In the genomic region with DNA sequence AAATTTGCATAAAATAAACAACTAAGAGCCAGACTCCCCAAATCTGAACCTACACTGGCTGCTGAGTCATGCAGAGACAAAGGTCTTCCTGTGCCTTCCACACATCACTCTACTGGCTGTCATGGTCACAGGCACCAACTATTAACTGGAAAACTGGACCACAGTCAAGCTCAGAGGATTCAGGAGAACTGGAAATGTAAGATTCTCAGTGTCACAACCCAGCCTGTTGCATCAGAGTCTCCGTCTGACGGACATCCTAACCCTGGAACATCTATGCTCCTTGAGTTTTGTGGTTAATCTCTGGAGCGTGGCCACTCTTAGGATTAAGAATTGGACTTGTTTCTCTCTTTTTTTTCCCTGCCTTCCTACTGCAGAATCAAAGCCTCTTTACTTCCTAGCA, we compare ENCODE assay signal across 27 mouse cellular contexts. TPM values are rescaled to one million over a fixed set of nuclear protein-coding genes. Genes with fewer than 3 reads are reported as not detected.
A peak's percentile ranks its signal among the peaks of the same experiment; 100 is the strongest.
DNase-seq lines count a peak whose midpoint lies in the region; ATAC-seq lines count a peak whose summit lies in the region.
"Had no signal": no experiment of that assay in that cellular context is flagged by ENCODE, and none has a peak within 500 bp of the region (broad histone marks: within the 10 kb centered on the region; RNA-seq: fewer than 3 reads in every experiment).

No protein-coding gene starts in this region.

- no peak overlapping the region for H3K9ac ChIP-seq in kidney, embryonic 16.5 days (replicated peaks; ENCODE audit: low read length)
- H3K9ac ChIP-seq: embryonic facial prominence, embryonic 12.5 days; heart, embryonic 12.5 days; hindbrain, embryonic 13.5 days; liver, embryonic 12.5 days; liver, postnatal 0 days; midbrain, embryonic 13.5 days had no signal

- 0 out of 2 replicates have a peak, but pooled peaks cover 3% of the 10 kb centered on the region for H3K9me3 ChIP-seq in kidney, embryonic 16.5 days (ENCODE audit: low read length)
- H3K9me3 ChIP-seq: embryonic facial prominence, embryonic 12.5 days; forebrain, embryonic 10.5 days; G1E; heart, embryonic 12.5 days; hindbrain, embryonic 13.5 days; liver, embryonic 12.5 days; midbrain, embryonic 13.5 days had no signal

- H3K27me3 ChIP-seq in kidney, embryonic 16.5 days (ENCODE audit: insufficient read depth, low read length) = no peaks in the 10 kb centered on the region
- H3K27me3 ChIP-seq: embryonic facial prominence, embryonic 12.5 days; heart, embryonic 12.5 days; hindbrain, embryonic 13.5 days; liver, embryonic 12.5 days; midbrain, embryonic 13.5 days had no signal

- ATAC-seq in kidney, embryonic 16.5 days (ENCODE audit: low FRiP score, low TSS enrichment) = no peak
- ATAC-seq: forebrain, embryonic 16.5 days; liver, embryonic 12.5 days; liver, postnatal 0 days; midbrain, embryonic 13.5 days had no signal

- 53% methylated on average over 3 of the region's 3 CpGs for WGBS in kidney, embryonic 16.5 days

- no peaks in the 10 kb centered on the region for H3K36me3 ChIP-seq in kidney, embryonic 16.5 days (ENCODE audit: insufficient read depth, low read length)
- H3K36me3 ChIP-seq: embryonic facial prominence, embryonic 12.5 days; hindbrain, embryonic 13.5 days had no signal

- no peak overlapping the region for H3K4me2 ChIP-seq in kidney, embryonic 16.5 days (replicated peaks; ENCODE audit: low read depth, low read length)
- H3K4me2 ChIP-seq: embryonic facial prominence, embryonic 12.5 days; heart, embryonic 12.5 days; hindbrain, embryonic 13.5 days; liver, embryonic 12.5 days; midbrain, embryonic 13.5 days had no signal

- peaks cover 11% of the 10 kb centered on the region for H3K4me1 ChIP-seq in kidney, embryonic 16.5 days (ENCODE audit: insufficient read depth, low read length)

- no peak overlapping the region for H3K27ac ChIP-seq in kidney, embryonic 16.5 days (ENCODE audit: low read length)
- H3K27ac ChIP-seq: embryonic facial prominence, embryonic 12.5 days; forebrain, embryonic 10.5 days; gastrocnemius, adult 2 months; heart, adult 2 months; hindbrain, embryonic 13.5 days; layer of hippocampus, adult 2 months; liver, embryonic 12.5 days; macrophage; midbrain, embryonic 13.5 days had no signal

- peak; percentile 24 for DNase-seq in kidney, adult 9 months
- peak; percentile 34 for DNase-seq in Muller cell, postnatal 12 days (ENCODE audit: inconsistent ontology term)
- peak; percentile 78 for DNase-seq in adipocyte (ENCODE audit: low spot score)
- DNase-seq in thymus, postnatal 4 days = no peak
- no peak for DNase-seq in spleen, postnatal 14 days (ENCODE audit: low spot score in 2 of 2)
- DNase-seq: cerebellum, adult 11-12 months; cerebellum, adult 9-11 months; embryo, embryonic 11 days; gastrocnemius, adult 2 months; gastrocnemius, postnatal 36 days; heart, adult 2 months; heart, postnatal 4 days; kidney, adult 11 months; kidney, postnatal 10 days; left cerebral cortex, postnatal 4 days; liver, postnatal 0 days had no signal

- H3K4me3 ChIP-seq in kidney, embryonic 16.5 days (ENCODE audit: low read length) = no peak overlapping the region
- H3K4me3 ChIP-seq: embryonic facial prominence, embryonic 12.5 days; forebrain, embryonic 10.5 days; gastrocnemius, adult 2 months; heart, adult 2 months; heart, embryonic 12.5 days; hindbrain, embryonic 13.5 days; layer of hippocampus, adult 2 months; liver, embryonic 12.5 days; midbrain, embryonic 13.5 days had no signal

RNA-seq across cellular contexts. Expression of a gene that starts 3.4 kb away (rescaled TPM):
- polyA plus RNA-seq in kidney, embryonic 16.5 days (2015; fragmentation: Nextera tagmentation; extraction: Ambion mirVana) = 74.0 and 75.1 TPM in 2 replicates

Comparison
In these comparisons a context has a peak if more than half of its experiments do, and no peak if none do; other contexts are left out.
1. DNase-seq: peak in kidney, adult 9 months (single experiment), Muller cell, postnatal 12 days (single experiment) and adipocyte (single experiment); none in thymus, postnatal 4 days (single experiment) and spleen, postnatal 14 days (0 of 2).